Mouse (Mus musculus): ENCODE results near the gene Adgrl4. TPM values are rescaled to one million over a fixed set of nuclear protein-coding genes. Genes with fewer than 3 reads are reported as not detected.

Adgrl4 gene
- total RNA-seq, 2 experiments from 2014 or later = 17.7 to 20.7 TPM

DNA sequence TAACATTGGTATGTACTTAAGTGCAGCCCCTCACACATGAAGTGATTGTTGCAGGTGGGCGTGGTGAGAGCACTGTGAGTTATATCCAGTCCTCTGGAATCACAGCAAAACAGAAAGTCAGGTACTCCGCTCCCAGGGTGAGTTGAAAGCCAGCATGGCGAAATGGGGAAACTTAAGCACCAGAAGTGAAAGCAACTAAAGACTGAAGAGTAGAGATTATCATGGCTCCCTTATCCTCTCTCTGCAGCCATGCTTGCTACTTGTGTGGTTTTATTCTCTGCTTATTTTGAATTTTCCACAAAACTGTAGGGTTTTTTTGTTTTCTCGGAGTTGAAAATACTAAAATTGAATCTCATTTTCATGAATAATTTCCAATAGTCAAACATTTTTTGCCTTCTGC, 51.2 kb downstream of the Adgrl4 start:
- DNase-seq (ENCODE audit: low spot score) = no peak

DNA sequence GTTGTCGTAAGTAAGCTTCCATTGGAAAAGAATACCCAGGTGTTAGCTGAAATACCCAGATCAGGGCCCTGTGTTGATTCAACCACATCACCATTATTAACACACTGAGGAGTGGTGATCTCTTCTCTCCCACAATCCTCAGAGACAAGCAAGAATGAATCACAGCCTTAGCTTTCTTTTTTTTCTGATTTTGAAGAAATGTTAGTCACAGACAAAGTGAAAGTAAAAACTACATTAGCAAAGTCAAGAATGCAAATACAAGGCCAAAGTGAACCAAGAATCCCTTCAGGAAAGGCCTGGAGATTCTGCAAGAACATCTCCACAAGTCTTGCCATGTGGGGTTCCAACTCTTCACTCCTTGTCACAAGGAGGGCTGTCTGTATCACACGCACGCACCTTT, 67.9 kb downstream of the Adgrl4 start:
- DNase-seq (ENCODE audit: low spot score) = no peak

DNA sequence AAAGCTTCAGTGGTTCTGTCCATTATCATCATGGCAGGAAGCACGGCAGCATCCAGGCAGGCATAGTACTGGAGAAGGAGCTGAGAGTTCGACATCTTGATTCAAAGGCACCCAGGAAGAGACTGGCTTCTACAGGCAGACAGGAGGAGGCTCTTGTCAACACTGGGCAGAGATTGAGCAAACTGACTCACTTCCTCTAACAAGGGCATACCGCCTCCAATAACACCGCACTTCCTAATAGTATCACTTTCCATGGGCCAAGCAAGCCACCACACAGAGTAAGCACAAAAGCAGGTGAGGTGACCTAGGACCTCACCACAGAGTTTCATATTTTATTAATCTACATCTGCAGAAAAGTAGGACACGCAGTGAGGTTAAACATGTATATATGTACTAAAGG, 73.5 kb downstream of the Adgrl4 start:
- no peak for DNase-seq (ENCODE audit: low spot score)

DNA sequence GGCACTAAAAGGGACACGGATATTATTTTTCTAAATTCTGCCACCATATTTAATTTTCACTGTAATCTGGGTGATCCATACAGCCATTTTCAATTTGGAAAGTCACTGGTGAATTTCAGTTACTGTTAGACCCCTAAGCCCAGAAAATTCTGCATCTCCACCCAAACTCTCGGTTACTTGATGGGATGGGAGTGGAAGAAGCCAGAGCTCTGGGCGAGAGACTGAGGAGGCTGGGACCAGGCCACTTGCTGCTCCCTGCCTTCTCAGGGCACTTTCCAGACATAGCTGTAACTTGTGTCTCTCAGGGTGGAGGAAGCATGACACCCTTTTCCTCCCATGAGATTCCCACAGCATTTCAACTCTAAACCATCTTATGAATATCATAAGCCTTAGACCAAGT, 109.5 kb downstream of the Adgrl4 start:
- DNase-seq (ENCODE audit: low spot score) = no peak

DNA sequence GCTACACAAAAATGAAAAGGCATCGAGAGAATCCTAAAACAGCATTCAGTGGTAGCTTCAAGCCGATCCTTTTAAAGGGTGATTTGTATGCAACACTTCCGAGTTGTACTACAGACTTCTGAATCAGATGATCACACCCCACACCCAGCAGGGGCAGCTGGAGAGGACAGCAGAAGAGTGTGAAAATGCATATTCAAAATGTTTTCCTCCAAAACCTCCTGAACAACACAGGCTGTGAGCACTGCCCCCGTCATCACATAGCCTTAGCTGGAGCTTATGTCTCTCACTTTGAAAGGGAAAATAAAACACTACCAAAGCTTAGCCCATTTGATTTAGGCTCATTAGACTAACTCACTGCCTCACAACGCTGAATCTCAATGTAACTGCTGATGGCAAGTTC, 113.3 kb downstream of the Adgrl4 start:
- no peak for DNase-seq (ENCODE audit: low spot score)

DNA sequence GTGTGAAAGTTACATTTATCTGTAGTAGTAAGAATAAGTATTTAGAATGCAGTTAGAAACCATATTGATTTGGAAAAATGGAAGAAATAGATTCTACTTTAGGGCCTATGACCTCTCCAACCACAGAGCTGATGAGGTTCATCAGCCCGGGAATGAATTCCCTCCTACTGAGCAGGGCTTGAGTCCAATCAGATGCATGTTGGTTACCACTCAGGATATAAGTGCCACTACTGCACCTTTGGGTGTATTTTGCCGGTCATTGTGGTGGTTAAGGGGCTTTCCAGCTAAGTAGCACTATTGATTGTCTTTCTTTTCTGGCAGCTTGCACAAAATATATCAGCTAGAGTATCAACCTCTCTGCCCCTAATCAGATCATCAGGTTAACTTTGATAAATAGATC, 118.9 kb downstream of the Adgrl4 start:
- no peak for DNase-seq (ENCODE audit: low spot score)

DNA sequence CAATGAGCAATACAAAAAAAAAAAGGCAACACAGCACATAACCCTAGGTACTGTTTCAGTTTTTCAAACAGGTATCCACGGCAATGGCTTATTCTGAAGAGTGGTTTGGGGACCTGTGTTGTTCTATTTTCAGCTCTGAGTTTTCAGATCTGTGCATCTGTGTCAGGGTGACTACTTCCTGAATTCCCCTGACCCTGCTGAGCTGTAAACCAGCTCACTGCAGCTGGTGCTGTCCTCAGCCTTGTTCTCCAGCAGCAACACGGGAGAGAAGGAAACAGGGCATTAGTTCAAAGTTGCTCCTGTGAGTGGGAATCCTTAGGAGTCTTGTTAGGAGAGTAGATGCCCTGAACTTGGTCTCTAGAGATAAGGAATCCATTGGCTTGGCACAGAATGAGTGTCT, 119.4 kb downstream of the Adgrl4 start:
- DNase-seq (ENCODE audit: low spot score) = no peak

DNA sequence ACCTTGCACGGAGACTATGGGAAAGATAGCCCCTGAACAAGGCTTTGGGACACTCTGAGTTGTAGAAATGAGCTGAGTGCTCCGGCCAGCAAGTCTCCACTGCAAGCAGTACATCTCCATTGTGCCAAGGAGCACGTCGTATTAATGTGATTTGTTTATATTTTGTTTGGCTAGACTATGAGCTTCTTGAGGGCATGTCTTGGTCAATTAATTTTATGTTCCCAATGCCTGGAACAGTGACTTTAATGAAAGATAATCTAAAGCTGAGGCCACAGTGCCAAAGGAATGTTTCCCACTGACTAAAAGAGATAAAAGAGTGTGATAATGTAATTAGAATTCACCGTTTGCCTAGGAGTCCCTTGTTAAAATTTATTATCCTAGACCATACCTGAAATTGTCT, 119.9 kb downstream of the Adgrl4 start:
- DNase-seq (ENCODE audit: low spot score) = no peak

DNA sequence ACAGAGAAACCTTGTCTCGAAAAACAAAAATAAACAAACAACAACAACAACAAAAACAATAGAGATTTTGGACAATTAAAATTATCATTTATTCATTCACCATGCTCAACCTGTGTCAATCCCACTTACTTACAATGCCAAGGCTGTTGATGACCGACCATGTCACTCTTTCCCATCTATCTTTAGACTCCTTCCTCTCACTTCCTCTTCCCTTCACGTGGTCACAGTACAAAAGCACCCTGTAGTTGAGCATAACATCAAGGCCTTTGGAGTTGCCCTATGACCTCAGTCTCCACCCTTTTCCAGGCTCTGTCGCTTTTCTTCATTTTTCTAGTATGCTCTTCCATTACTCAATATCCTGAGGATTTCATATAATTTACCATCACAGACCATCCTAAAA, 120.7 kb downstream of the Adgrl4 start:
- no peak for DNase-seq (ENCODE audit: low spot score)

DNA sequence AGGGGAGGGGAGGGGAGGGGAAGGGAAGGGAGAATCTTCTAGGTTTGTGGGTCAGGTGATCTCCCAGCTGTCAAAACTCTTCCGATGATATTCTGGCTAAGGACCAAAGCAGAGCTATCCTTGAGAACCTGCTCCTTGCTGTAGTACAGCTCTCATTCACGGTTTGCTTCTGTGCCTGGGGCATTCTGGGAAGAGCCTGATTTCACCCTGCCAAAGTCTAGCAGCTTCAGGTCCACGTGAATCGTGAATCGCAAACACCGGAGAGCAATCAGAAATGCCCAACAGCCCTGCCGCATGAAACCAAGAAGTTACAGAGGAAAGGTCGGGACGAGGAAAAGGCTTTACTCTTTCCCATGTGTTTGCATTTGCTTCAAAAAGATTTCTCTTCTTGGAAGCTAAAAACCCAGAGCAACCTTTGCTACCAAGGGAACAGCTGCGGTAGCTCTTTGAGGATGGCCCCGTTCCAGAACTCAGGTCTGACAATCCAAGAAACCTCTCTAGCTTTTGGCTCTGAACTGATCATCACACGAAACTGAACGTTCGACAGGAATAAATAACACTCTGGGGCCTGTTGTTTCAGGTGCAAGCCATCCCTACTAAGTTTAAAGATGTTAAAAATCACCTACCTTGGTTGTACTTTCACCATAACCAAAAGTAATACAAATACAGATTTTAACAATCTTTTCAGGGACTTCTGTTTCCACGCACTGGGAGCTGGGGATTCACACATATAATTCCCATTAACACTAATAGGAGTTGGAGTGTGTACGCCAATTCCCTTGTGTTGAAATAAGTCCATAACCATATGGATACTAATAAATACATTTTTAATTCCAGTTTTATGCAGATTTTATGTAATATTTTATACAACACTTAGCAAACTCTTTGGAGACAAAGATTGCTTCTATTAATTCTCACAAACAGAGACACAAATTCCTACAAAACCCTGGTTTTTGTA, 128.3 kb downstream of the Adgrl4 start:
- DNase-seq (ENCODE audit: low spot score) = no peak

DNA sequence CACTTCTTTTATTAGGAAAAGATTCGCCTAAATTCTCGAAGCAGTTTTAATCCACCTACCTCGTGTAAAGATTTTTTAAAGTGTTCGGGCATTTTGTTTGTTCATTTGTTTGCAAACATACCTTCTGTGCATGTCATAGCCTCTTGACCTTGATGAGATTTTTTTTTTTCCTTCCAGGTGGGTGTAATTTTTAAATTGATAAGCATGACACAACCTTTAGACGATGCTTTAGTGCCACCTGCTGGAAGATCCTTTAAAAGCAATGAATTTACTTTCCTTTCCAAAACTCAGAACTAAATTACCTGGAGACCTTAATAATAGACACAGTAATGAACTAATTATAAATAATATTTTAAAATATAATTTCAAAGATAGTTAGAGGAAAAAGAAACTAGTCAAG, 128.9 kb downstream of the Adgrl4 start:
- DNase-seq (ENCODE audit: low spot score) = no peak

DNA sequence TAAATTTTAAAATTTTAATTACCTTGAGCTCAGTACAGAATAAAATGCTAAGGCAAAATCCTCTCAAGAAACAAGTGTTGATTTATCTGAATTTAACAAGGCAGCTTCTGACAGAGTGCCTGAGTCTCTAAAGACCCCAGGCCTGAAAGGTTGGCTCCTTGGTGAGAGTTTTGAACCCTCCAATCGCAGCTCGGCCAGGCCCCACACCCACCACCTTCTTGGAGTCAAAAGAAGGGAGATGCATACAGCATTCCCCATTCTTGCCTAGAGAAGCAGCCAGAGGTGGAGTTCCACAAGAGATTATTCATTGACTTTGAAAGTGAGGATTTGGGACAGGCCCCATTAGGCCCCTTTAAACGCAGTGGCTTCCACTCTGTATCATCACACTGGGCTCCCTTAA, 129.9 kb downstream of the Adgrl4 start:
- DNase-seq (ENCODE audit: low spot score) = no peak

DNA sequence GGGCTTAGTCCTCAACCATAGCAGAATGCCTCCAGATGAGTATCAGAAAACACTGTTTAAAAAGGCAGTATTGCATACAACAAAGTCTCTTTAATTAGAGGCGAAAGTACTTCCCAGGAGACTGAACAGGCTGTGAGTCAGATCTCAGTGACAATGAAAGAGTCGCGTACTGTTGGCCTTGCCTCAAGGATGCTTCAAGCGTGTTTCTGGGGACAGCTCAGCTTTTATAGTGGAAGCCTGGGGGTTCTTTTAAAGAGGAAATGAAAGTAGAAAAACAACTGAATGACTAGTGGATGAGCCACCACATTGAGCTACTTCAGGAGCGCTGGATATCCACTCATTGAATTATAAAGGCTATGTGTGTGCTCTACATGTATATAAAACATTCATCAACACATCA, 134.4 kb downstream of the Adgrl4 start:
- DNase-seq (ENCODE audit: low spot score) = no peak

DNA sequence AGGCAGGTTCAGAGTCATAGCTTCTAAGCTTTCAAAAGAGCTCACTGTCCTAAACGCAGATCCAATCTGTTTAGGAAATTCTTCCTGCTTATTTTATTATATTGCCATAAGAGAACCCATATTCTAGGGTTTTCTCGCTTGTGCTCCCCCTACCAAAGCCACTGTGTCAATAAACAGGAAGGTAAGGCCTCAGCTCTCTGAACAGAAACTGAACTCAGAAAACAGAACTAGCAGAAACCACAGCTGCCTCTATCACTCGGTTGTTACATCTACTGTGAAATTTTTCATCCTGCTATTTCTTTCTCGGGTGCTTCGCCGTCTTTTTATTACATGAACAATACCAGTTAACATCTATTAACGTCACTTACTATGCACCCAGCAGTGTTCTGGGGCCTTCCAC, 137.6 kb downstream of the Adgrl4 start:
- DNase-seq (ENCODE audit: low spot score) = no peak

DNA sequence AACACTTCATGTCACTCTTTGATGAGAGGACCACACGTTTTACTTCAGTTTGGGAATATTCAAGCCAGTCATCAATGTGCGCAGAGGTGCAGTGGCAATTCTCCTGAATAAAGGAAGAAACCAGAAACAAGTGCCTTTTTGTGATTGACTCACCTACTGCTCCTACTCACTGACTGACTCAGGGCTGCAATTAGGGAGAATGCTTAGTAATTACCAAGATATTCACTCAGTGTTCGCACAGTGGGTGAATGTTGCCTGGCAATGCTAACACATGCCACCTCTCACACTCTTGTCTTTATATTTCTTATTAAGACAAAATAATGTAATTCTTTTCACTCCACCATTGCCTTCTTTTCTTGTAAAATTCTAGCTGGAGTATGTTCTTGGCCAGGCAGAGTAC, 138.5 kb downstream of the Adgrl4 start:
- DNase-seq (ENCODE audit: low spot score) = no peak

DNA sequence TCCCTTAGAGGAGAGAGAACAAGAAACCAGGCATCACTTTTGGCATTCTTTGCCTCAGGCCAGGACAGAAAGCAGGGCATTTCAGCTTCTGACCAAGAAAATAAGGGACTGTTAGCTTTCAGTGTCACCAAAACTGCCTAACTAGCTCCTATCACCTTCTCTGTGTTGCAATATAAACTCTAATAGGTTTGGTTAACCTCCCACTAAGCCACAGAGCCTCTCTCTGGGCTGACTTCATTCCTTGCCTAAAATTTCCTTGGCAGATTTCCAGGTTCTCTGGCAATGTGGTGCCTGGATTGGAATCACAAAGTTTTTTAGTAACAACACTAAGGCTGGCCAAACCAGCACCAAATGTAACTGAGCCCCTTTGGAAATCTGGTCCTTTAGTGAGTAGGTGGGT, 154.2 kb downstream of the Adgrl4 start:
- no peak for DNase-seq (ENCODE audit: low spot score)
